Mouse (Mus musculus): ENCODE results near the gene Adal.

Adal gene

DNA sequence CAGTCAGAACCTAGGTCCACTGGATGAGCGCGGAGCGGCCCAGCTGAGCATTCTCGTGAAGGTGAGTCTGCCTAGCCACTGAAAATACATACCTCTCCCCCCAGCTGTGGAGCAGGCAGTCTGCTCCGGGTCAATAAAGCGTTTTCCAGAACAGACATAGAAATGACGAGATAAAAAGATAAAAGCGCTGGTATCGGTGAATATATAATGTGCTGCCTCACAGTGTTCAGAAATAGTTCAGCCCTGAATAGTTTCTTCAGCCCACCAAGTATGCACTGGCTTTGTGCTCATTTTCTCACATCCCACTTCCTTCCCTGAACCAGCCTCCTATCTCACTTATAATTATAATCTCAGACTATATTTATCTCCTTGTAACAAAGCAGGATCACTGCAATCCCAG, 55.2 kb downstream of the Adal start:
- Histone ChIP-seq H3K4me3 (replicated peaks; ENCODE audit: low read length) (no peak overlapping the region), H3K27me3 (ENCODE audit: insufficient read depth, low read length) (no peaks in the 10 kb centered on the region), H3K4me1 (replicated peaks; ENCODE audit: low read depth, low read length) (no peaks in the 10 kb centered on the region), H3K36me3 (ENCODE audit: insufficient read depth, low read length) (peaks cover 99% of the 10 kb centered on the region), H3K9me3 (ENCODE audit: low read length) (no peaks in the 10 kb centered on the region)
- TF ChIP-seq CTCF (conservative IDR thresholded peaks at IDR 0.05; ENCODE audit: low read length), result no peak
- no peak for TF ChIP-seq NANOG (IDR thresholded peaks at IDR 0.05; ENCODE audit: borderline replicate concordance, low read length)
- TF ChIP-seq POU5F1 (IDR thresholded peaks at IDR 0.05; ENCODE audit: borderline replicate concordance, low read length), result no peak

DNA sequence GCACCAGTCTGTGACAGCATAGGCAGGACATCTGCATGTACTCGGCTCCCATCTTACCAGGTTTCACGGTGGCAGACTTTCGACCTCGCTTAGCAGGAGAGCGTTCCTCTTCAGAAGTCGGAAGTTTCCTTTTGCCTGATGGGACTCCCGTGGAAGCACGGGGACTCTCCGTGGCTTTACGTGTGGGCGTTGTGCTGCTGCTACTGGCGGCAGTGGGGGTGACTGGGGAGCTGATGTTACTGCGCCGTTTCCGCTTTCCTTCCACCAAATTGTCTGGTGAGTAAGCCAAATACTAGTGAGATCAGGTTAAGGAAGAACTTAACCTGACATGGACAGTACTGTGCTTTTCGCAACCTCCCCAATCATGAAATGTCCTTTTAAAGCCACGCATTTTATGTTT, 64.0 kb downstream of the Adal start:
- Histone ChIP-seq H3K27me3 (ENCODE audit: insufficient read depth, low read length) (no peaks in the 10 kb centered on the region), H3K9me3 (ENCODE audit: low read length) (no peaks in the 10 kb centered on the region), H3K4me3 (replicated peaks; ENCODE audit: low read length) (no peak overlapping the region), H3K4me1 (replicated peaks; ENCODE audit: low read depth, low read length) (peaks cover 6% of the 10 kb centered on the region), H3K36me3 (ENCODE audit: insufficient read depth, low read length) (peaks cover 100% of the 10 kb centered on the region)
- TF ChIP-seq NANOG (IDR thresholded peaks at IDR 0.05; ENCODE audit: borderline replicate concordance, low read length), result no peak
- TF ChIP-seq CTCF (conservative IDR thresholded peaks at IDR 0.05; ENCODE audit: low read length), result no peak
- TF ChIP-seq POU5F1 (IDR thresholded peaks at IDR 0.05; ENCODE audit: borderline replicate concordance, low read length), result no peak
